Mouse (Mus musculus) ZHBTc4 (cell line): ENCODE measurements around the gene Gfpt1.

Source experiments
- DNase-seq: peaks from one replicate; pipeline ENCODE4 v3.0.0-alpha.2; 2011; ENCODE audit warnings: low read depth, low spot score

The Gfpt1 gene

DNA sequence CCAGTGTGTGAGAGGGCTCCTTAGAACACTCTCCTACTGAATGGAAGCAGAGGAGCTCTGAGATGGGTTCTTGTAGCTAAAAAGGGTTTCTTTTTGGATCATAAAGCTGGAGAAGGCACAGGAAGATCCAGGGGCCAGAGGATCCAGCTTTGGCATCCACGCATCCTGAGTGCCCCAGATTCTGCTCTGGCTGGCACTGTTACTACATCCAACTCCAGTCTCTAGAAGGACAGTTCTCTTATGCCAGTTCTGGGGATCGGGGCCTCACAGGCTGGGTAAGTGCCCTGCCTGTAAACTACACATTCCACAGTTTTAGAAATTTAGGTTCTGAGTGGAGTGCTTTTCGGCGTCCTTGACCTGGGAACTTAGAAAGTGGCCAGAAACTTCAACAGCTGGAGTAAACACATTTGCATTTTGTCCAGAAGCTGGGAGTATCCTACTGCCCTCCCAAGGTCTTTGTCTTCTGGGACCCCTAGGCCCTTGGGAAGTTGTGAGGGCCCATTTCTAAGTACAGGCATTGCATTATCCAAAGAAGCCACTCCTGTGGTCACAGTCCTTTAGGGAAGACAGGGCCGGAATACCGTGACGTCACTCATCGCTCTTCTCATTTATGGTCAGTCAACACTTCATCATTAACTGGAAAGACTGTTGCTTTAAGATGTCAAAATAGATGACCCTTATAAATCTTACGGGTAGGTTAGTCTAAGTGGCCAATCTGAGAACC is 57.8 kb downstream of the Gfpt1 start:
- no peak for DNase-seq

DNA sequence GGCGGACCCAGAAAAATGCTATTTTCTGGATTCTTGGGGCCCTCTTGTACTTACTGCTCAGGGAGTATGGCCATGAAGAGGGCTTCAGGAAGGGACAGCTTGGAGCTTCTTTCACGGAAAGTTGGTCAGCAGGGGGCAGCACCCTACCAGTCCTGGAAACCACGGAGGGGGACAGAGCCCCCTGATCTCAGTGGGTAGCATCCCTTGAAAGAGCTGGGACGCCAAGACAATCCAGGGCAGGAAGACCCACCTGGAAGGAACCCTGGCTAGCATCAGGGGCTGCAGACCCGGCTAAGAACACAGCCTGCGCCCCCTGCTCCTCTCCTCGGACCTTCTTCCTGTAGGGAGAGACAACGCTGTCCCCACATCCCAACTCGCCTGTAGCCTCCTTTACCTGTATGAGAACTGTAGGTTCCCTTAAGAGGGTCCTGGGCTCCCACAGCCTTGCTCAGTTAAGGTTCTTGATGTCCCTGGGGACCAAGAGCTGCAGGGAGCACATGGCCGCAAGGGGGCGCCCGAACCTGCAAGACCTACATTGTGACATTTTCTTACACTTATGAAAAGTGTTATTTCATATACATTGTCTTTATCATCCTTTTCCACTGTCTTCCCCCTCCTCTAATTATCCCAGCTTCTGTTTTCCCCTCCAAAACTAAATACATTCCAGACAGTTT is 58.8 kb downstream of the Gfpt1 start:
- DNase-seq: peak; percentile 87

DNA sequence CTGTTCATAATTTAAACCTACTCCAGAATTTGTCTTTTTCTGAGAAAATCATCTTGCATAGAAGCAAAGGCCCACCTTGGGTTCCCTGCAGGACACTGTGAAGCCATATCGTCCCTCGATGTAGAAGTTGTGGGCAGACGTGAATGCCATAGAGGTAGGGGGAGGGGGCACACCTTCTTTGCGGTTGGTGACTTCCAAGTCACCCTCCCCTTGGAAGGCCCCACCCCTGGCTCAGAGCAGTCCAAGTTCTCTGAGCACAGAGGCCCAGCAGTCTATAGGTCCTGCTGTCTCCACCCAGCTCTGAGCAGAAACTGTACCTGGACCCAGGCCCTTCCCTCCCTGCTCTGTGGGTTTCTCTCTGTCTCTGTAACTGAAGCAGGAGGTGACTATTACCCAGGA is 59.3 kb downstream of the Gfpt1 start:
- no peak for DNase-seq

DNA sequence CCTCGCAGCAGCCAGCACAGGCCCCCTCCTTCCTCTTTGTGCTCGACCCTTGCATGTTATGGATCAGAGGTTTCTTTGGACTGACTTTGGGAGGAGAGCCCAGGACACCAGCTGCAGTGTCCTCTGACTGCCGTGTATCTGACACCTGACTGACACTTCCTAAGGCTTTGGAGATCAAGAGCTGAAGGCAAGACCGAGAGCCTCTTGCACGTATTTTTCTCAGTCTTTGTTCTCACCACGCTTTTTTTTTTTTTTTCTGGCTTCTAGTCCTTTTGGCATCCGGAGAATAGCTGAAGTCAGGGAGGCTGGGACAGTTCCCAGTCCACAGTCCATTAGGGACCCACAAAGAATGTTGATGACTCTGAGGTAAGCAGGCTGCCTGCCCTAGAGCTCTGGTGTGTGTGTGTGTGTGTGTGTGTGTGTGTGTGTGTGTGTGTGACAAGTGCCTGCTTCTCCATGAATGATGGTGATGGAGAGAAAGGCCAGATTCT is 59.8 kb downstream of the Gfpt1 start:
- no peak for DNase-seq

DNA sequence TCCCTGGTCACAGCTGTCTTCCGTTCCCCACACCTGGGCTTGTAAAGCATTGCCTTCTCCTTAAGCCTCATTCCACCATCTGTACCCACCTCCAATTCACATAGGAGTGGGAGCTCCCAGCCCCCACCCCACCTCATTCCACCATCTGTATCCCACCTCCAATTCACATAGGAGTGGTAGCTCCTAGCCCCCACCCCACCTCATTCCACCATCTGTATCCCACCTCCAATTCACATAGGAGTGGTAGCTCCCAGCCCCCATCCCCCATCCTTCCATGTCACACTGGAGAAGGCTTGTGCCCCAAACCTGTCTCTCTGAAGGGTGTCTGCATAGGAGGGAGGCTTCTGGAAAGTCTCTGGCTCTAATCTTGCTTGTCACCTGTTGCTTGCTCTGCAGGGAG is 60.7 kb downstream of the Gfpt1 start:
- no peak for DNase-seq

DNA sequence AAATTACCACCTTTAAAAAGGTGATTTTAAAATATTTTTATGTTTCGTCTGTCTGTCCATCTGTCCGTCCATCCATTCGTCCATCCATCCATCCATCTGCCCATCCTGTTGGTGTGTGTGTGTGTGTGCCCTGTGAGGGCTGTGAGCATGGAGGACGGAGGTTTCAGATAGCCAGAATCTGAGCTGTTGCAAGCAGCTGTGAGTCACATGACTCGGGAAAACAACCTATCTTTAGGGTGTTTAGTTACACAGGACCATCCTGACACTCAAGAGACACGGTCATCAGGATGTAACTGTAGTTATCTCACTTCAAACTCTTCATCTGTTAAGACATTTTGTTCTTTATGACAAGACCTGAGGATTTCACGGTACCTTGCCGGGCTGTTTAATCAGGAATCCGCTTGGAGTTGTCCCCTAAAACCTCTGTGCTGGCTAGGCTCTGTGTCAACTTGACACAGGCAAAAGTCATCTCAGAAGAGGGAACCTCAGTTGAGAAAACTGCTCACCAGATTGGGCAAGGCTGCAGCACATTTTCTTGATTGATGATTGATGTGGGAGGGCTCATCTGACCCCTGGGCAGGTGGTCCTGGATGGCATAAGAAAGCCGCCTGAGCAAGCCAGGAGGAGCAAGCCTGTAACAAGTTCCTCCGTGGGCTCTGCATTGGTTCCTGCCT is 61.6 kb downstream of the Gfpt1 start, which contains the start of gene D6Ertd527e:
TSS of gene D6Ertd527e (plus strand) at position 624 of the 674 bp plus-strand sequence.
- DNase-seq: no peak

DNA sequence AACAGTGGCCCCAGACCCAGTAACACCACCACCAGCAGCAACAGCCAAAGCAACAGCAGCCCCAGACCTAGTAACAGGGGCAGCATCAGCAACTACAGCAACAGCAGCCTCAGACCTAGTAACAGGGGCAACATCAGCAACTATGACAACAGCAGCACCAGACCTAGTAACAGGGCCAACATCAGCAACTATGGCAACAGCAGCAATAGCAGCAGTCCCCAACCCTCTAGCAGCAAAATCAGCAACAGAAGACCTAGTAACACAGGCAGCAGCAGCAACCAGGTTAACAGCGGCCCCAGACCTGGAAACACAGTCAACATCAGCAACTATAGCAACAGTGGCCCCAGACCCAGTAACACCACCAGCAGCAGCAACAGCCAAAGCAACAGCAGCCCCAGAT is 68.8 kb downstream of the Gfpt1 start:
- DNase-seq: no peak

DNA sequence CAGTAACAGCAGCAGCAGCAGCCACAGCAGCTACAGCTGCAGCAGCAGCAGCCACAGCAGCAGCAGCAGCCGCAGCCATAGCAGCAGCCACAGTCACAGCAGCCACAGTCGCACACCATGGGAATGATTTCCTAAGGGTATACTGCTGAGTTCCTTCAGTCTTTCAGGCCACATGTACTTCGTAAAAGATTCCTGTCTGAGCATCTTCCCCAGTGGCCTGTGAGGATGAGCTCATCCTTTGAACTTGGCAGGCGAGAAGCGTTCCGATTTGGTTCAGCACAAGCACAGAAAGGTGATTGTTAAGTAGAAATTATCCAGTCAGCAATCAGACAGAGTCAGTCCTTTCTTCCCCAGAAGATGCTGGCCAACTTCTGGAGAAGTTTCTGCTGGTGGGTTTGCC is 69.5 kb downstream of the Gfpt1 start:
- no peak for DNase-seq

DNA sequence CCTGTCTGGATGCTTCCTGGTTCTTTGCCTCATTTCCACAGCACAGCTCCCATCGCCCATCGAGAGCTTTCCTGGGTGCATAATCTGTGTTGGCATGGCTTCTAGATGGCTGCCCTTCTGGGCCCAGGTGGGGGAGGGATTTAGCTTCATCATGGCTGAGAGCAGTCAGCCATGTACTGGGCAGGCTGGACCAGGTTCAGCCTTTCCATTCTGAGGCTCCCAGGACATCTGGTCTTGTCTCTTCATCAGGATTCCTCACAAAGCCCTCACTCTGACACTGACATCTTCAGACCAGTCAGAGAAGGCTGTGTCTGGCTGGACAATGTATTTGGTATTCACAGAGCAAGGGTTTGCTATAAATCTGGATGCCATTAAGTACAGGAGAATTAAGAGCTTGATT is 73.3 kb downstream of the Gfpt1 start:
- no peak for DNase-seq

DNA sequence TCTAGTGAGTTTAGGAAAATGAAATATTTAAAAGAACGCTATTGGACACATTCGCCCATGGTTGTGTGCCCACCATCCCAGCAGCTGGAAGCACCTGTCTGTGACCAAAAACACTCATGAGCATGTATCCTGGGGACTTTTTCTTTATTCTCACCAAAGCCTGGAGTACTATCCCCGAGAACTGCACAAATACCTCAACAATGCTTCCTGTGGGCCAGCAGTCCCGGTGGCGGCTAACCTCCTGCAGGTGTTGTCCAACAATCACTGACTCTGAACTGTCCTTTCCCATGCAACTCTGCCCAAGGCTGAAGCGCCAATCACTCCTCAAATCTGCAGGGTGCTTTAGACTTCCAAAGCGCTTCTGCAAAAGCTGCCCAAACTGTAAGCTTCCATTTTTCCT is 74.0 kb downstream of the Gfpt1 start:
- no peak for DNase-seq

DNA sequence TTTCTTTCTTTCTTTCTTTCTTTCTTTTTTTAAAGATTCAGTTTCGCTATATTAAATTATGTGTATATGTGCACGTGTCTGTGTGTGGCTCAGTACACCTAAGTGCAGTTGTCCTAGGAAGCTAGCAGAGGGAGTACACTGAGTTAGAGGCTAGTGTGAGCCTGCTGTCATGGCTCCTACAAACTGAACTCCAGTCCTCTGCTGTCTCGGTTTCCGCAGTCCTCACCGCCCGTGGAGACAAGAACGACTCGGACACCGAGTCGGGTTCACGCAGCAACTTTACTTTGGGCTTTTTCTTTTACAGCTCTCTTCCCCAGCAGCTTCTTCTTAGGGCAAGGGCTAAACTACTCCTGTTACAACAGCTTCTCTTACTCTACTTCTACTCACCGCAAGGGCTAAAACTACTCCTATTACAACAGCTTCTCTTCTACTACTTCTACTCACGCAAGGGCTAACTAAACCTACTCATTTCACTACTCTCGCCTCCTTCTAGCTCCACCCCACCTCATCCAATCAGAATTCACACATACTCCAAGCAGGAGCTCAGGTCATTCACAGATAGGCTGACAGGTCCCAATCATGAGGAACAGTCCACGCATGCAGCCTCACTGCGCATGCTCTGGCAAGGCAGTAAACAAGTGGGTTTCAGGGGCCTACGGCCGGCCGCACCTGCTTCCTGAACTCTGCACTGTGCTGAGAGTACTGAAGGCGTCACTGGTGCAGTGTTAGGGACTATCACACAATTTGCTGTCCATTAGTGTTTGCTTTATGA is 76.6 kb downstream of the Gfpt1 start:
- DNase-seq: peak; percentile 86

DNA sequence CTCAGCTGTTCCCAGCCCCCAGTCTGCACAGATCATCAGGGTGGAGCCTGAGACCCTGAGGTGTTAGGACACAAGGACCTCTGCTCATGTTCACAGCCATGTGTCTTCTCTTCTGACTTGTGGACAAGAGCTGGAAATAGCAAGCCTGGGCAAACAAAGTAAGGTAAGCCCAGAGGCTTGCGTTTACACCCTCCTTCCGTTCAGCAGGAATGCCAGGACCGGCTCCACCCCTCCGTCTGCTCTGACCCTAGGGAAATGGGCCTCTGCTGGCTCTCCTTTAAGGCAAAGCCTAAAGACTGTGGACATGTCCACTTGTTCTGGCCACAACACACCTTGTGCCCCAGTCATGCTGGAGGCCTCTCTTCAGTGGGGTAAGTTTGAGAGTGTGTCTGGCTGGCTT is 77.3 kb downstream of the Gfpt1 start:
- no peak for DNase-seq

DNA sequence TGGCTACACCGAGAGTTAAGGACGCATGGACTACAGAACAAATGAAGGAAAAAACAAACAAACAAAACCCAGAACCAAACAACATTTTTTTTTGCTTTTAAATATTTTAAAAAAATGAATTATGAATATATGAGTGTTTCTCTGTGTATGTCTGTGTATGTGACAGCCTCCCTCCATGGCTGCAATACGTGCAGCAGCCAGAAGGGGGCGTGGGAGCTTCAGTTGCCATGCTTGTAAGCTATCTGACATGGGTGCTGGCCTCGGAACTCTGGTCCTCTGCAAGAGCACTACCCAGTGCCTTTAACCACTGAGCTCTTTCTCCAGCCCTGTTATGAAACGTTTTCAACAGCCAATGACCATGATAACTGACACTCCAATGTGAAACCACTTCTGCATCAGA is 78.0 kb downstream of the Gfpt1 start:
- peak; percentile 82 for DNase-seq

DNA sequence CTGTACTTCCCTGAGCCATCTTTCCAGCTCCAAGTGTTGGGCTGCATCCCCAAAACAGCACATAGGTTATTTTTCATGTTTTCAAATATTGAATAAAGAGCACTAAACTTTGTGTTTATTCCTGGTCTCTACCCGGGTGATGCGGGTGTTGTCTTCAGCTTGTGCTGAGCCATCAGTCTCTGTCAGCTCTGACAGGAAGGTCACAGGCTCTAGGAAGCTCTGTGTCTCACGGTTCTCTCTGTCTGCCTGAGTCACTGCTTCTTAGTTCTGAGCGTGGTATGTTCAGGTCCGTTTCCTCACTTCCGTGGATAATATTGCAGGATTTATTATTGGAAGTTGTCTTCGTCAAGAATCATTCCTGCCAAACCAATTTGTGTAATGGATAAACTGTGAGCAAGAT is 79.3 kb downstream of the Gfpt1 start:
- DNase-seq: no peak

DNA sequence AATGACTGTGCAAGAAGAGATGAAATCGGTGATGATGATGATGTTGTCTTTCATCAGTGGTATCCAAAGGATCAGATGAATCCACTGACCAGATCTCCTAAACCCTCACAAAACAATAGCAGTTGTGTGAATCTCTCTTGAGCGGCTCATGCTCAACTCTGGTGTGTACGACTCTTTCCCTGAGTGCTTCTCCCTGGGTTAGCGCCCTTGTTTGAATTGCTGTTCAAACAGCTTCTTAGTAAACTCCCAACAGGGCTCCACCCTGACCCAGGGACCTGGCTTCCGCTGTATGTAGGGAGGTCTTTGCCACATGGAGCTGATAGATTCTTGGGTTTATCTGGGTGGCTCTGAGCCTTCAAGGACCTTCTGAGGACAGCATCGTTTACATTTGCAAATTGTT is 80.8 kb downstream of the Gfpt1 start:
- DNase-seq: peak; percentile 41

DNA sequence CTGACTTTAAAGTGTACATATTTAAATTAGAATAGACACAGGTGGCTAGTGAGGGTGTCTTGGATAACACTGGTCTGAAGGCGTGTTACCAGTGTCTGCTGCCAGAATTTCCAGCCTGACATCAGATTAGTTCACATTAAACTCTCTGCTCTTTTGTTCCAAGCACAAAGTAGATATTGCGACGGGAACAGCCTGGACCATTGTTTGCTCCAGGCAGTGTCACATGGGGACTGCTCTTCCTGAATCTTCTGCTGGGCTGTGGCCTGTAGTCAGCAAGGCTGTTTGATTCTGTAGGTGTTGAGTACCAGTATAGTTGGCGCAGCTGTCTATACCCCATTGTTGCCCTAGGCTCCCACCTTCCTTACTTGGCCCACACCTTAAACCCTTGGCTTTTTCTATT is 81.3 kb downstream of the Gfpt1 start:
- peak; percentile 34 for DNase-seq

DNA sequence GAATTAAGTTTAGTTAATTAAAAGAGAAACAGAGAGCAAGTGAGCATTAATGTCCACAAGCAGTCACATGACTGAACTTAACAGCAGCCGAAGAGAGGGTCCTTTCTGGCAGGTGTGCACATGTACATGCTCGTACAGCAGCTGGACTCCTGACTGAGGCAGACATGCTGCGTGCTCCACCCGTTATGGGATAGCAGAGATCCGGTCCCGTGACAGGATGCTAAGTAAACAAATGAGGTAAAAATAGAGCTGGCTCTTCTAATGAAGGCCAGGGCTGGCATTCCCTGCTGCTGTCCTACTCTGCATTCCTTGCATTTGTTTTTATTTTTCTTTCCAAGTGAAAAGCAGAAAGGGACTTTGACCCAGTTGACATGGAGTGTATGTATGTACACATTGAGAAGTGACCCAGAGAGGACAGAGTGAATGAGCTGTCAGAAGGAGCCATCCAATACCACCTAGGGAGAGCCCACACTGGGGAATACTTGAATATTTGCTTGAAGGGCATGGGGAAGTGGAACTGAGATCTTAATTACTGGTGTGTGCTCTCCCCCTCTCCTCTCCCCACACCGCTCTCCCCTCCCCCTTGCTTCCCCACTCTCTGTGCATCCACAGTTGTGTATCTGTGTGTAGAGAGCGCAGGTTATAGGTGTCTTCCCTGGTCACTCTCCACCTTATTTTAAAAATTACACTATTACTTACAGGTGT is 84.6 kb downstream of the Gfpt1 start:
- no peak for DNase-seq

DNA sequence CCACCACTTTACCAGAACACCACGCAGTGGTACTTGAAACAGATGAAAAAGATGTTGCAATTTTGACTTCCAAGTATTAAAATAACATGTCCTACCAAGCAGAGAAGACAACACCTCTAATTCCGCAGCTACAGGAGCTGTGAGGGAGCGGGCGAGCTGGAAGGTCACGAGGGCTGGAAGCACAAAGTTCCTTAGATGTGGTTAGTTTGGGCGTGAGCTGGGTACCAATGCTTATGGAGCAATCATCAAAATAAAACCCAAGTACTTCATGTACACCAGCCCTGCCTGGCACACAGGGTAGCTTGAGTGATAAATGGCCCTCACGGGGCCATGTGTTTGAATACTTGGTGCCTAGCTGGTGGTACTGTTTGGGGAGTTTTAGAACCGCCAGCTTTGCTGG is 87.2 kb downstream of the Gfpt1 start:
- no peak for DNase-seq

DNA sequence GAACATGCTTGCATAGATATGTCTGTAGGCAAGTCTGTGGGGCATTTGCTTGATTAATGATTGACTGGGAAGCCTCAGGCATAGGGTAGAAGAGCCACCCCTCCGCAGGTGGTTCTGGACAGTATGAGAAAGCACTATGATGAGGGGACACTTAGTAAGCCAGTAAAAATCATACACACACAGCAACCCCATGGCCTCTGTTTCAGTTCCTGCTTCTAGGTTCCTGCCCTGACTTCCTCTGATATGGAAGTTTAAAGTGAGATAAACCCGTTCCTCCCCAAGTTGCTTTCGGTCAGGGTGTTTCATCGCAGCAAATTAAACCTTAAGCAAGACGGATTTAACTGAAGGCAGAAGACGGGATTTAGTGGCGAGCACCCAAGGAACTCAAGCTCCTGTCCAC is 88.0 kb downstream of the Gfpt1 start:
- DNase-seq: no peak

DNA sequence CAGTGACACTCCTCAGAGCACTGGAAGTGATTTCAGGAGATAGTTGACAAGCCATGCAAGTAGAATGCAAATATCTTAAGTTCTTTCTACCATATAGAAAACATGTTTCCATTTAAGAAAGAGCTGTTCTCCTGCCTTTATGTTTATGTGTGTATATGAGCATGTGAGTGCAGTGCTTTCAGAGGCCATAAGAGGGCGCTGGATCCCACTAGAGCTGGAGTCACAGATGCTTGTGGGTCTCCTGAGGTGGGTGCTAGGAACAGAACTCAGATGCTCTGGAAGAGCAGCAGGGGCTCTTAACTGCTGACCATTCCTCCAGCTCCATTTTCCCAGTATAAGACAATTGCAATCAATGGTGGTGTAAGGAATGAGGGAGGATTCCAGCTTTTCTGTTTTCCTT is 88.4 kb downstream of the Gfpt1 start:
- peak; percentile 28 for DNase-seq

DNA sequence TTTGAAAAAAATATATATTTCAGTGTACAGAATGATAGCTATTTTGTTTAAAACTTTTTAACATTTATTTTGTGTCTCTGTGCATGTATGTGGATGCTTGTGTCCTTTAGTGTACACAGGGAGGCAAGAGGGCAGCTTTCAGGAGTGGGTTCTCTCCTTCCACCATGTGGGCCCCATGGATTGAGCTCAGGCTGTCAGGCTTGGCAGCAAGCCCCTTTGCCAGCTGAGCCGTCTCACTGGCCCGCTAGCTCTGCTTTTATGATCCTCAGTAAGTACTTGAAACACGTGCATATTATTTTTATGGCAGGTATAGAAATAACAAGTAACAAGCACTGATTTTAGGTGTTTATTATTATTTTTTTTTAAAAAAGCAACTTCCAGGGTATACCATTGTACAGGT is 90.9 kb downstream of the Gfpt1 start:
- no peak for DNase-seq
